Mouse (Mus musculus) layer of hippocampus, postnatal 36 days (tissue): Measurements from ENCODE around the gene Cfap97d2. TPM values are rescaled to one million over a fixed set of nuclear protein-coding genes. Genes with fewer than 3 reads are reported as not detected.
"Not testable (repeated sequence)": the region's sequence is repeated elsewhere in the genome, so short reads cannot be mapped to it uniquely, and the experiment has no call there.

Experiments used
- DNase-seq, 2 experiments: peaks; one replicate each; pipeline ENCODE4 v3.0.0; 2022
- total RNA-seq, 2 experiments: library from RNA; stranded (reverse); gene quantifications; 2 replicates each; pipeline ENCODE4 v1.2.3; 2021

Cfap97d2 gene
- total RNA-seq, 2 experiments from 2014 or later = 1.1 to 1.3 TPM

DNA sequence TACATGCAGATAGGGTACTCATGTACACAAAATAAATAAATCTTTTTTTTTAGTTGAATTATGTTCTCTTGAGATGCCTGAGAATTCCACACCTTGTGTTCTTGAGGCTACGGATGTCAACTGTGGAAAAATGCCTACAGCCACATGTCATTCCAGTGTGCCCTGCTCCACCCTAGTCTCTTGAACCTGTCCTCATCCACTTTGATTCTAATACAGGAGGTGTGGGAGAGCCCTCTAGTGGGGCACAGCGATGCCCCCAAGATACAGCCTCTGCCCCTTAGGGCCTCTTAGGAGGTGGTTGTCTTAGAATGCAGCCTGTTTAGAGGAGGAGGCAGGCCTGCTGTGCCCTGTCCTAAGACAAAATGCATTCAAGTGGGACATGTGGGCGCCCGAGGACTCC is 17.7 kb upstream of the Cfap97d2 start:
- DNase-seq = no peak

DNA sequence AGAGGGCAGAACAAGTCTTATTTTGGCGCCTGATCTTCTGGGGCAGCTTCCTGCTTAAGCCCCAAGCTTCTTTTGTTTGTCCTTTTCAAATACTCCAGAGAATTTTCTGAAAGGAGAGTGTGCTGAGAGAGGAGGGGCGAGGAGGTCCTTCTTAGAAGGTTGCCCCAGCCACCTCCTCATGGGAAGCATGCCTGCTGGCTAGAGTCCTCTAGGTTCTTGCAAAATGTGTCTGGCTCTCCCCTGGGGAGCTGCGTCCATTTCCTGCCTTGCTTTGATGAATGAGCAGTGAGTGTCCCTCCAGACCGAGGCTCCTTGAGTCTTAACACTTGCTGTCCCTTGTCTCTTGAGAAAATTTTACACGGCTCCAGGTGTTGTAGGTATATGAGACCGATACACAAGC is 17.2 kb upstream of the Cfap97d2 start:
- DNase-seq = no peak

DNA sequence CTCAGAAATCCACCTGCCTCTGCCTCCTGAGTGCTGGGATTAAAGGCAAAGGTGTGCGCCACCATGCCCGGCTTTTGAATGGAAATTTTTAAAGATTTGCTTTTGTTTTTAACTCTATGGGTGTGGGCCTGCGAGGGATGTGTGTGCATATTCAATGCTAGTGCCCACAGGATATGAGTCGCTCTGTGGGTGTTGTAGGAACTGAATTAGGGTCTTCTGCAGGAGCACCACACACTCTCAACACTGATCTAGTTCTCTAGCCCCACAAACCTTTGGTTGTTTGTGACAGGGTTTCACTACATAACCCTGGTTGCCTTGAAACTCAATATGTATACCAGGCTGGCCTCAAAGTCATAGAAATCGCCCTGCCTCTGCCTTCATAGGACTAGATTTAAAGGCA is 16.4 kb upstream of the Cfap97d2 start:
- no peak for DNase-seq

DNA sequence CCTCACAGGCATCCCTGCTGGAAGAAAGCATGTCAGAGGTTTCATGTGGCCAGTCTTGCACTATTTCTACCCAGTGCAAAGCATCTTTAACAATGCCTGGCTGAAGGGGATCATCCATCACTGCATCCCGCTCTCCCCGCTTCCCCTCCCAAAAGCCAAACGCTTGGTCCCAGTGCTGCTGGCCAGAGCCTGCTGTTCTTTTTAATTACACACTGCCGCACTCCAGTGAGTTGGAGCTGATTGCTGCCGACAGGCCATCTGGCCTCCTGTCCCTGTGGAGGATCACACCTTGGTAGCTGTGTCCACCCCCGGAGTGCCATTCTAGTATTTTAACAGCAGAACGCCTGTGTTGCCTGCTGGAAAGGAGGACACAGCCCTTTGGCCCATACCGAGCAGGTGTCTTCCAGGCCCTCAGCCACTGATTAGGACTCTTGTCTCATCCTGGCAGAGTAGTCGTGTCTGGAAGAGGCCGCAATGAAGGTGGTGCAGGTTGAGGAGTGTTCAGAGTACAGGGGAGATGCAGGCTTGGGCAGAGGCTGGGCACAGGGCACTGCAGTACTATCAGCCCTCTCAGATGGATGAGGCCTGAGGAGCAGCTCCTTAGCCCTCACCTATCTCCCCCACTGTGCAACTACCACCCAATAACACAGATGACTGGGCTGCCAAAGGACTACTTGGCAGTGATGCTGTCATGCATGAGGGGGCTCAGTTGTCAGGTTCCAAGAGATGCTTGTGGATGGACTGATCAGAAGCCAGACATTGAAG is 13.2 kb upstream of the Cfap97d2 start:
- no peak for DNase-seq

DNA sequence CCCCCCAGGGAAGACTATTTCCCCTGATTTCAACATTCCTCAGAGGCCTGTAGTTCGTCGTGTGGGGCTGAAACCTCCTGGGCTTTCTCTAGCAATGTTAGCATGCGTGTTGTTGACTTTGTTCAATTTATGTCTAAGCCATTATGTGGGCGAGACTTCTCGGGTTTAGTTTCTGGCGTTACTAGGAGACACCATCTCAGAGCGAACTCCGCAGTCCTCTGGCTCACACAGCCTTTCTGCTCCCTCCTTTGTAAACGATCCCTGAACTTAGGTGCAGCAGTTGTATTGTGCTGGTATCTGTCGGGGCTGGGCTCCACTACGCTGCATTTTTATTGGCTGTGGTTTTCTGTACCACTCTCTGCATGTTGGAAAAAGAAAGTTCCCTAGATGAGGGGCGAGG is 11.0 kb upstream of the Cfap97d2 start:
- no peak for DNase-seq

DNA sequence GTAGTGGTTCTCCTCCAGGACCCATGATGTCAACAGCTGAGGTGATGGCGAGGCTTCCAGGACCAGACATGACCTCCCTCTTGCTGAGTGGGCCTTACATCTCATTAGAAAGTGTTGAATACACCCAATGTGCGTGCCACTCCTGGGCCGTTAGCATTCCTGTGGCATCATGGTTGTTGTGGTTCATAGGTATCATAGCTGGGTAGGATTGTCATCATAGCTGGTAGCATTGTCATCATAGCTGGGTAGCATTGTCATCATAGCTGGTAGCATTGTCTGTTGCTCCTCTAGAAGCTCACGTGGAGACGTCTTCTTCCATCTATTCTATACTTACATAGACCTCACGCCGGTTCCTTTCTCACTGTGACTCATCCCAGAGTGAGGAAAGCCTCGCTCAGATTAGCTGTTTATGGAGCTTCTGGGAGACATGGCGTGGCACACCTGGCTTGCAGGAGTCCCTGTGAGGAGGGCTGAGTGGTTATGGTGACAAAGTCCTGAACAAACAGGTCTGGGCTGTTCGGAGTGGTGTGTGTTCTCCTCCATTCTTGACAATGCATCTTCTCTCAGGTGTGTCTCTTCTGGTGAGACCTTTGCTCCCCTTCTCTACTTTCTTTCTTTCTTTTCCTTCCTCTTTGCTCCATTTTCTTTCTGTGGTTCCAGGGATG is 10.4 kb upstream of the Cfap97d2 start:
- DNase-seq = no peak

DNA sequence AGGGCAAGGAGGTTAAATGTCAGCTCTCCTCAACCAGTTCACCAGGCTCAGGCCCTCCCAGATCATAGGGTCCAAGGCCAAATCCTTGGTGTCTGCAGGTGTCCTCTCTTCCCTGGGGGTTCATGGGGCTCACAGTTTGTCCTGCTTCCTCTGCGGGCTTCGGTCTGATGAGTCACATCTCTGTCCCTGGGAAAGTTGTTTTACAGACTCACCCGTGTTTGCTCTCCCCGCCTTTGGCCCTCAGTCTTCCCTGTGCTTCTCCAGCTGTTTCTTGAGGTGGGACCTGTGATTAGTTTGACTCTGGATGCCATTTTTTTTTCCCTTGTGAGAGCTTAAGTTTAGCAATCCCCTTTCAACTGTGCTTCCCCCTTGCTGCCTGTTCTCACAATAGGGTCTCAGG is 9.5 kb upstream of the Cfap97d2 start:
- DNase-seq = no peak

DNA sequence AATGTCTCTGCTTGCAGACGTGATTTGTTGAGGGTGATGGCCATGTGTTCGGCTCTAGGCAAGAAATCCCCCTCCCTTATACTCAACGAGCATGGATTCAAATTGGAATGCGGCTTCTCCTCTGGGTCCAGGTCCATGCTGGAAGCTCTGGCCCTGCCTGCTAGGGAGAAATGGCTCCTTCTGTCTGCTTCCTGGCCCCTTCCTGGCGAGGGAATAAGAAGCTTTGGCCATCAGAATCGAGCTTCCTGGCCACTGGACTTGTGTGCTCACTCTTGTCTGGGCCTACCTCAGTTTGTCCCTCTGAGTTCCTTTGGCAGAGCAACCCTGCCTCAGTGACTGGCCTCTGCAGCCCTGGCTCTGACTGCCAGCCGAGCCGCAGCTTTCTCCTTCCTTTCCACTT is 8.5 kb upstream of the Cfap97d2 start:
- DNase-seq = no peak

DNA sequence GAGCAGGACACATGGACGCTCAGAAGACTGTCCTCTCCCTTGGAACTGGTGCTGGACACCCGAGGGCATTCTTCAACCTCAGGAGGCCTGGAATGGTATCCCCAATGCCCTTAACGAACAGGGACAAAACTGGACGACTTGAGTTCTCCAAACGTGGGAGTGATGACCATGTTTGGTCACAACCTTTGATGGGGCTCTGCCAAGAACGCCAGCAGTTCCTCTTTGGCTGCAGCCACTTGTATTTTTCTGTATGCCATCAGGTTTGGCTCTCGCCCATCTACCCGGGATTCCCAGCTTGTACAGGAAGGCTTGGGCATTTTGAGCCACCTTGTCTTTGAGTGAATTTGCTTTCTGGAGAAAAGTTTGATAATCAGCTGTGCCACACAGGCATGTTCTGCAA is 8.0 kb upstream of the Cfap97d2 start:
- no peak for DNase-seq

DNA sequence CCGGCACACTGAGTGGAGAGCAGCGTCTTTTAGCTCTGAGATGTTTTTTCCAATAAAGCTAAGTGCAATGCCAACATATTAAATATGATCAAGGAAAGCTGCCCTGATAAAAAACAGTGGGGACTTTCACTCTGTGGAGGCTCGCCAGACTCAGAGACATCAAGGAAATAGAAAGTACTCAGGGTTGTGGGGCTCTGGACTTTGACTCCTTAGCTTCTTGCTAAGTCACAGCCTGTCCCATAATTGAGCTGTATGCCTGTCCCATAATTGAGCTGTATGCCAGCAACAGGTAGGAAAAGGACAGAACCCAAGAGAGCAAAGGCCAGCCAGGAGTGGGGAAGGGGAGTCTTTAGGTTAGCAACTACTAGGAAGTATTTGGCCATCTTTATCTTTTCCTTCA is 7.4 kb upstream of the Cfap97d2 start:
- DNase-seq = no peak

DNA sequence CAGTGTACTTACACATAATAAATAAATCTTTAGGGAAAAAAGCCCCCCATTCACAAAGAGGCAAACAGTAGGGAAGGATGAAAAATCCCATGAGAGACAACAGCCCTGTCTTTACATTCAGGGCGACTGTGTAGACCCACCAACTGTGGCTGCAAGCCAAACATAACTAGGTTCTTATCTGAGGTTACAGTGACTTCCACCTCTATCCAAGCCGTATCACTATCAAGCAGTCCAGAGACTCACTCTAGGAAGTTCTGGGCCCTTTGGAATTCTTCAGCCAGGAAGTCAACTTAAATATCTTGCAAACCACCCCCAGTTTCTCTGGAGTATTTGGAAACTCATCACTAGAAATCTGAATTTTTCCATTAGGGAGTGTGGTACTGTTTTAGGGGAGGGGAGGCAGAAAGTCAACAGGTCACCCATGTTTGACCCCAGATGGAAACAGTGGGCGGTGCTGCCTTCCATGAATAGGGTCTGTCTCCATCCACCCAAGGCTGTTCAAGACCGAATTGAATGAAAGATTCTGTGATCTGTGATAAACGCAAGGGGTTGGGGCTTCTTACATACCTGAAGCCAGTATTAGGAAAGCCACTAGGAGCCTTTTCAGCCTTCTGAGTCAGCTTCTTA is 6.3 kb upstream of the Cfap97d2 start:
- no peak for DNase-seq

DNA sequence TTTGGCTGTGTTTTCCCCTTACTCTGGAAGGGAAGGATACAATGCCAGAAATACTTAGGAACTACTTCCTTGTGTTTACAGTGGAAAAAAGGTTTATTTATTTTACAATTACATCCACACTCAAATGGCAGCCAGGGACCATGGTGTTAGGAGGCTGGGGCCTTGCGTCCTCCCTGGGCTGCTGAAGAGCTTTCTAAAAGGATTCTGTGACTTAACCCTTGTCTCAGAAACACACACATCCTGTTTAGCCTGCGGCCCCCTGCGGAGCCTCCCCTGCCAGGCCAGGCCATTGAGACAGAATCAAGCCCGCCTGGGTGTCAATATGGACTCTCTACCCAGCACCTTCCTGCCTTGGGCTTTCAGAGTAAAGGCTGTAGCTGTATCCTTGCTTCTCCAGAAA is 2.9 kb upstream of the Cfap97d2 start:
- DNase-seq = no peak

DNA sequence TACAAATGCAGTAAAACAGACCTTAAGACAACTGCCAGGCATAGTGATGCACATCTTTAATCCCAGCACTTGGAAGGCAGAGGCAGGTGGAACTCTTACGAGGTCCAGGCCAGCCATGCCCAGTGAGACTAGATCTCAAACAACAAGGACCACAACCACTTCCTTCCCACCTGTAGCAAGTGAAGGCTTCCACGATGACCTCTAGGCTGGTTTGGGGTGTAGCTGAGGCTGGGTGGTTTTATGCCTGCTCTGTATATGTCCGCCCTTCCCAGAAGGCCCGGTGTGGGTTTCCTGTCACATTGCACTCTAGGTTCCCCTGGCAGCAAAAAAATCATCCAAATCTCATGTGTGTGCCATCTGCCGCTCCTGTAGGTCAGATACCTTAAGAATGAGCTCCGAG is 1.9 kb upstream of the Cfap97d2 start:
- no peak for DNase-seq

DNA sequence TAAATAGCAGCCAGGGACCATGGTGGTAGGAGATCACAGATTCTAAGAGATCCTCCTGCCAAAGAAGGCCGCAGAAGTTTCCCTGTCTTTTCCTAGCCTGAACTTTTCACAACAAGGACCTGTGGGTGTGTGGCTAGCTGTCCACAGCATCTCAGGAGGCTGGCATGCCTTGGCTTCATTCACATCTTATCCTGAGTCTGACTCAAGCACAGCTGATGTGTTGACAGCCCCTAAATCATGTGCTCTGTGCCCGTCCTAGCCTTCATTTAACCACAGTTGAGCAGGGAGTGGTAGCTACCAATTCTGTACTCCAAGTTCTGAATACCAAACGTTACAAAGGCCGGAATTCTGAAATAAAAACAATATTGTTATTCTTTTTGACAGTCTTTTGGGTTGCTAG is 1.4 kb upstream of the Cfap97d2 start:
- no peak for DNase-seq

DNA sequence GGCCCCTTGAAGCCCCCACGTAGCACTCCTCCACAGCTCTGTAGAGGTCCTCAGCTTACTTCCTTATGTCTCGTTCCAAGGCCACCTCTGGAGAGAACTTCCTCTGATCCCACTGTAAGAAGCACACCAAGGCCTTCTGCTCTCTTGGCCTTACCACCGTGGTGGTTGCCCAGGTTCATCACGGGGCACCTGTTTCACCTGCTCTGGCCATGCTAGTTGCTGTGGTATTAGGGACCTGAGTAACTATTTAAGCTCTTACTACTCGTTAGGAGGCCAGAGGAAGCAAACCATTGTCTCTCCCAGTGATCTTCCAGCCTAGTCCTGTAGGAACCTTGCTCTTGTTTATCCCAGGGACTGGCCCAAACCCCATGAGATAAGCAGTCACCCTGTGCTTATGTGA is 1.2 kb downstream of the Cfap97d2 start:
- DNase-seq = no peak

DNA sequence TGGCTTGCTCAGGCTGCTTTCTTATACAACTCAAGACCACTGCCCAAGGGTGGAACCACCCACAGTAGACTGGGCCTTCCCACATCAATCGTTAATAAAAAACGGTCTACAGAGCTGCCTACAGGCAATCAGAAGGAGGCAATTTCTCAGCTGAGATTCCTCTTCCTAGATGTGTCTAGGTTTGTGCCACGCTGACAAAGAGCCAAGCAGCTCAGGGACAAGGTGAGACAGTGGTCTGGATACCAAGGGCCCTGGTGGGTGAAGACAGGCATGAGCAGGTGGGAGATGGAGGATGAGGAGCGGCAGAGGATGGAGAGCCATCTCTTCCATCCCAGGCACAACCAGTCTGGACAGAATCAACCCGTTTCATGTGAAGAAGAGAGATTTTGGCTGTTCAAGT is 2.8 kb downstream of the Cfap97d2 start:
- DNase-seq = no peak

DNA sequence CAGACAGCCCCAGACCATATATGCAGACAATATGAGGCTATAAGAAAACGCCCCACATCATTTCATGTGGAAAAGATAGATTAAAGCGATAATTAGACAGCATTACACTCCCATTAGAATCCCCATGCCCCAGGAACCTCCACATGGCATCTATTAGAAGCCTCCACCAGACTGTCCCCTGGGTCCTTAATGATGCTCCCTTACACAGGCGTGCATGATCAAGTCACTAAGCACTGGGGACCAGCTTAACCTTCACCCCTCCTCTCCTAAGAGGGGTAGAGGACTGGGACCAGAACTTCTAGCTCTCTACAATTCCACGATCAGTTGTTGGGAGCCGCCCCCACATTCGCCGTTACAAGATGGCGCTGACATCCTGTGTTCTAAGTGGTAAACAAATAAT is 13.3 kb downstream of the Cfap97d2 start:
- DNase-seq = no peak

DNA sequence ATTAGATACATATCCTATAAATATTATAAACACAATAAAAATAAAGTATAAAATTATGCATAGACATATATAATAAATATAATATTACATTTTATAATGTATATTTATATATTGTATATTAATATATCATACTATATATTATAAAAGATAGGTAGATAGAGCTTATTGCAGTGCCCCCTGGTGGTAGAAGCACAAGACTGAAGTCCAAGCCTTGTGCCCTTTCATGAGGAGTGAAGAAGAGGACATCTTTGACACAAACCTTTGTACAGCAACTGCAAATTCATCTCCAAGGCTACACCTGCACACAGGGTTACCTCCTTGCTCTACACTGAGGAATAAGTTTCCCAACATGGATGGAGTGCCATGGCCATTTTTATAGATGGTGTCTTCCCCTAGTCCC is 20.0 kb downstream of the Cfap97d2 start:
- no peak for DNase-seq

DNA sequence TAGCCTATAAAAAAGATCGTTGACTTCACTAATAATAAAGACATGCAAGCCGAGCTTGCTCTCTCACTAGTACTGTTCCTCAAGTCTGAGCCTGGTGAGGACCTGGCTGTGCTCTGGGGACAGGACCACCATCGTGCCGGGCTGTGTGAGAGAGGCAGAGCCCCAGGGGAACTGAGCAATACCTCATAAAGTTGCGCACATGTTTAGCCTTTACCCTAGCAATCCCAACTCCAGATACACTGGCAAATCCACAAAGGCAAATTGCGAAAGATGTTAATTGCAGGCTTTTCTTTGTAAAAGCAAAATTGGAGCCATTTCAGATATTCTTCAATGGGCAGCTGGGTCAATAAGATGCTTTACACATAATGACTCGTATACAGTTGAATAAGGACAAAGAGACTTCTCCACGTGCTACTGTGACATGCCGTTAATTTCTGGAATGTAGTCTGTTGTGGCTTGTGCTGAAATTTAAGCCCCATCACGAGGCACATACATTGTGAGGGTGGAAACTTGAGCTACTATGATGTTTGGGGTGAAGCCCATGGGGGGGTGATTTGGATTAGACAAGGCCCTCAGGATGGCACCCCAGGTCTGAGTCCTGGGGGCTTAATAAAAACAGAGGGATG is 21.9 kb downstream of the Cfap97d2 start:
- DNase-seq = no peak

DNA sequence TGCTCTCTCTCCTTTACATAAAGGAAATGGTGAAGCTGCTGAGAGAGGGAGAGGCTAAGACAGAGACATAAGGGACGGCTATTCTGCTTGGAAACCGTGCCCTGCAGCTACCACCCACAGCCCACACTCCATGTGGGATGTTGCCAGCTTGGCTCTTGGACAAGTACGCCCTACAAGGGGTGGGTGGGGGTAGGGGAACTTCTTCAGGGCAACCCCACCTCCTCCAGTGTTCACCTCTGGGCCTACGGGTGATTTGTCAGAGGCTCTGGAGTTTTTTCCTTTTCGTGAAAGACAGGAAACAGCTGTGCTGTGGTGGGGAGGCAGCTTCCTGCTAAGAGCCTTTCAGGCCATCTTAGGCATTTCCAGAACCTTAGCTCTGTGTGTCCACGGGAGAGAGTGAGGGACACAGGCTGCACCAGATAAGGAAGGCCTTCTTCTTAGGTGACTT is 34.7 kb downstream of the Cfap97d2 start:
- DNase-seq = no peak

DNA sequence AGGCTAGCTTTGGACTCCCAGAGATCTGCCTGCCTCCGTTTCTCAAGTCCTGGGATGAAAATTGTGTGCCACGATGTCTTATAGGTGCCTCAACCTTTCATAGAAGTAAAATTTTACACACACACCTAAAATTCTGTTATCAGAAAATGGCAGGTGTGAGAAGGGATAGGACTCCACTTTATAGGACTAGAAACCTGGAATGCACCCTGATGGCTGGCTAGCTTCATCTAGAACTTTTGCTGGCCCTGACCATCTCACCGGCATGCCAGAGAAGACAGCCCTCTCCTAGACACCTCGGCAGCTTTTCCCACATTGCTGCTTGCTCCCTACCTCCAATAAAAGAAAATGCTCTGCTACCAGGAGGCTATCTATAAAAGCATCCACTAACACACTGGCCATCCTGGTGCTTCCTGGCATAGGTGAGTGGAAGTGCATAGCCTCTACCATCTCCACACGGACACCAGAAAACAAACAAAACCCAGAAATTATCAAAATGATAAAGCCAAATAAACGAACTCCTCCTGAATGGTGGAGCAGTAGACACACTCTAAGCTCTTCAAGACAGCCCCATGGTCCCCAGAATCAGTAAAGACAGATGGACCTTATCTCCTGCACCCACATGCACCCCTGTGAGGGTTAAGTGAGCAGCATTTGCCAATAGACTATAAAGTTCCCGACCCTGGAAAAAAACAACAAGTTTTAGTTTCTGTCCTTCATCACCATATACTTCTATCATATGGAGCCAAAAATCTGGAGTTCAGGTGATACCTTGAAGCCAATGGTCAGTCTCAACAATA is 35.3 kb downstream of the Cfap97d2 start:
- no peak for DNase-seq

DNA sequence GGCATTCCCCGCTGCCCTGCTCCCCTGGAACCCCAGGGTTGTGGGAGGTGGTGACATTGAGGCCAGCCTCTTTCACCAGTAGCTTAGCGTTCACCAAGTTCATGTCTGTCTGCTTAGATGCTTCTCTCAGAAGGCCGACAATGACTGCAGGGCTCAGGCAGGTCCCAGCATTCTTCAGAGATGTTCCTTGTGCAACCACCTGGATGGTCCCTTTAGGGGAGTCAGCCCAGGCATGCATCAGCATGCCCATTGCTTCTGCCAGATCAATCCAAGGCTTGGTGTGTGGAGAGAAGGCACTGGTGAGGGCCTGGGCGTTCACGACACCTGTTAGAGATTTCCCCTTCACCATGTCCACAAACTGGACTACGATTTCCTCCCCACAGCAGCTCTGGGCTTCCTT is 40.5 kb downstream of the Cfap97d2 start:
- DNase-seq = not testable (repeated sequence)

DNA sequence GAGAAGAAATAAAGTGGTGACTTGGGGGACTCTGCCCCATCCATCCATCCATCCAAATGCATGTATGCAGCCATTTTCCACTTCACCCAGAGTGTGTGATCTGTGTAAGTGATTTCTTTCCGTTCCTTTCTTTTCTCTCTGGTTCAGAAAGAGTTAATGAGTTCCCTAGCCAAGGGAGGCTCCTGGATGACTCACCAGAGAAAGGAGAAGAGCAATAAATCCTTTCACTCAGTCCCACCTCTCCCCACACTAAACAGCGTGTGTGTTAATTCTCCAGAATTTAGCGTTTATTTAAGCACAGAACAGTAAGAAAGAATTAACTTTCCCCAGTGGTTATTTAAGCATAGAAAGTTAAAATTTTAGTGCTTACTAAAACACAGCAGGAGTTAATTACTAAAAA is 41.9 kb downstream of the Cfap97d2 start:
- DNase-seq = no peak
